Mouse (Mus musculus) spleen, postnatal 10 days (tissue): ENCODE data around the gene Camsap3.
"Not testable (repeated sequence)": the region's sequence is repeated elsewhere in the genome, so short reads cannot be mapped to it uniquely, and the experiment has no call there.

Source experiments
- DNase-seq, 2 experiments: peaks; one replicate each; pipeline ENCODE4 v3.0.0; 2021 to 2022; ENCODE audit warnings: low spot score in 2 of 2

Gene Camsap3

DNA sequence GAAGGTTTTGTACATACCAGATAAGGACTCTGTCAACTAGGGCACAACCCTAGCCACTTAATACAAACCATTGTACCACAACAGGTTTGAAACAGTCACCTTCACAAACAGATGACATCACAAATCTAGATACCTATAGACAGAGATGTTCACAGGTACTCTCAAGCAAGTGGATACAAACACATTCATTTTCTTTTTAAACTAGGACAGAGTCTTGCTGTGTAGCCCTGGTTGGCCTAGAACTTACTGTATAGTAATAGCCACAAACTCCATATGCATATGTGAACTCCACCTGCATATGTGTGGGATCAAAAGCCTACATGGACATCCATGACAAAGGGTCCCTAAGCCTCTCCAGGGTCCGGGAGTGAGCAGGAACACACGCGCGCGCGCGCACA, at the start of gene Camsap3:
TSS of gene Camsap3 (plus strand) at position 301 of the 398 bp plus-strand sequence.
- DNase-seq: no peak

GRCm38 (mm10) chr8:3537666-3538065, 49.4 kb upstream of the Camsap3 start:
- DNase-seq: no peak

DNA sequence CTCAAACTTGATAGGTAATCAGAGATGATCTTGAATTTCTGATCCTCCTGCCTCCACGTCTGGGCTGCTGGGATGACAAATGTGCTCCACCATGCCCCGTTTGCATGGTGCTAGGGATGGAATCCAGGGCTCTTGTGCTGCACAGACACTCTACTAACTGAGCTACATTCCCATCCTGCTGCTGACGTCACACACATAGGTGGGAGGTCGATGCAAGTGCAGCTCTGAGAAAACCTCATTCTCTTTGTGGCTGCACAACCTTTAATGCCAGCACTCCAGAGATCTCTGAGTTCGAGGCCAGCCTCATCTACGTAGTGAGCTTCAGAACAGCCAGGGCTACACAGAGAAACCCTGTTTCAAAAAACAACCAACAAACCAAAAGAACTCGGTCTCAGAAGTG, 47.9 kb upstream of the Camsap3 start:
- no peak for DNase-seq

DNA sequence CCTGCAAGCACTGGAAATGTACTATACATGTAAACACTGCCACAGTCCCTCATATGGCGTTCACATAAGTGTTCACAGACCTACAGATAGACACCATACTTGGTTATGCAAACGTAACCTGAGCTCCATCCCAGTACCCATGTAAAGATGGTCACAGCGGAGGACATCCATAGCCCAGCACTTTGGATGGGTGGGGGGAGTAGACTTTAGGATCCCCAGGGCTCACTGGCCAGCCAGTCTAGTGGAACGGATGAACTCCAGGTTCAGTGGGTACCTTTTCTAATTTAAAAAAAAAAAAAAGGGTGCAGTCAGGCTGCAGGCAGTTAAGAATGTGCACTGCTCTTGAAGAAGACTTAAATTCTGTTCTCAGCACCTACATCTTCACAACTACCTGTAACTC, 47.0 kb upstream of the Camsap3 start:
- no peak for DNase-seq

GRCm38 (mm10) chr8:3546511-3546910, 40.6 kb upstream of the Camsap3 start:
- no peak for DNase-seq

- DNase-seq: no peak
Observed at GRCm38 (mm10) chr8:3552240-3552639, 34.9 kb upstream of the Camsap3 start.

DNA sequence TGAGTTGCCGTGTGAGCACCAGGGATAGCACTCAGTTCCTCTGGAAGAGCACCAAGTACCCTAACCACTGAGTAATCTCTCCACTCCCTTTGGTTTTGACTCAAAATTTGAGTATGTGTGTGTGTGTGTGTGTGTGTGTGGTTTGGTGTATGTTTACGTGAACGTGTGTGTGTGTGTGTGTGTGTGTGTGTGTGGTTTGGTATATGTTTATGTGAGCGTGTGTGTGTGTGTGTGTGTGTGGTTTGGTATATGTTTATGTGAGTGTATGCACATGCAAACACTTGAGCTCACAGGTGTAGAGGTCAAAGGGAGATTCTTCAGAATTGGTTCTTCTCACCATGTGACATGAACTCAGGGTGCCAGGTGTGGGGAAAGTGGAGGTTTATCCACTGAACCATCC, 31.0 kb upstream of the Camsap3 start:
- DNase-seq: no peak

DNA sequence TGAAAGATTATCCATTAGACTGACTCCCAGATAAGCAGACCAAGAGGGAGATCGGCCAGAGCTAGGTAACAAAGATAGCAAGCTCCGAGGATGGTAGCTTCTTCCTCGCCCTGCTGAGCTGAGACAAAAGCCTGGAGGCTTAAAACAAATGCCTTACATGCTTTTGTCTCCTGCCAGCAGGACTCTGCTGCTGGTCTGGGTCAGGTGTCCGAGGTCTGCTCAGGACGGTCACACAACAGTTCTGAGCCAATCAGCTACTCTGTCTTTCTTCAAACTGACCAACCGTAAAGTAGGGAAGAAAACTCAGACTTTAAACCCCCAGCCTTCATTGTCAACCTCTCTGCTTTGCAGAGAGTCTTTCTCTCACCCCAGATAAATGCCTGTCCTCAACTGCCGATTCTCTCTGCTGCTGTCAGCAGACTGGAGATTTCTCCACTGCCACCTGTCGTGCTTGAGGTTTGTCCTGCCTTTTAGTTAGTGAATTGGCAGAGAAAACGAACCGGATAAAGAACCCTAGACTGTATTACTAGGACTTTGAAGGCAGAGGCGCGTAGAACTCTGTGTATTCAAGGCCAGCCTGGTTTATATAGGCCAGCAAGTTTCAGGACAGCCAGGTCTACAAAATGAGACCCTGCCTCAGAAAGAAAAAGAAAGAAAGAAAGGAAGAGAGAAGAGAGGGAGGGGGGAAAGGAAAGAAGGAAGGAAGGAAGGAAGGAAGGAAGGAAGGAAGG, 19.3 kb upstream of the Camsap3 start, which contains the start of gene C330021F23Rik:
TSS of gene C330021F23Rik (plus strand) at position 350 of the 731 bp plus-strand sequence.
- DNase-seq: no peak

GRCm38 (mm10) chr8:3568378-3568777, 18.7 kb upstream of the Camsap3 start:
- no peak for DNase-seq

GRCm38 (mm10) chr8:3569784-3570183, 17.3 kb upstream of the Camsap3 start:
- no peak for DNase-seq

GRCm38 (mm10) chr8:3574546-3574945, 12.5 kb upstream of the Camsap3 start:
- no peak for DNase-seq

GRCm38 (mm10) chr8:3576211-3576960, 10.7 kb upstream of the Camsap3 start:
- no peak for DNase-seq

GRCm38 (mm10) chr8:3579390-3580364, 7.4 kb upstream of the Camsap3 start:
- no peak for DNase-seq

DNA sequence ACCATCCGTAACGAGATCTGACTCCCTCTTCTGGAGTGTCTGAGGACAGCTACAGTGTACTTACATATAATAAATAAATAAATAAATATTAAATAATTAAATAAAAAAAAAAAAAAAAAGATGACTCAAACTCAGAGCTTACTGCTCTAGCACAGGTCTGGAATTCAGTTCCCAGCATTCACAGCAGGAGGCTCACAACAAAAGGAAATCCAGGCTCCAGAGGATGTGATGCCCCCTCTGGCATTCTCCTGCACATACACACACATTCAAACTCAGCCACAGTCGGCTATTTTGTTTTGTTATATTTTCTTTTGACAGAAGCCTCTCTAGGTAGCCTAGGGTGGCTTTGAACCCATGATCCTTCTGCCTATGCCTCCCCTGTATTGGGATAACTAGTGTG, 5.1 kb upstream of the Camsap3 start:
- DNase-seq: not testable (repeated sequence)

GRCm38 (mm10) chr8:3586452-3586851, 641 bp upstream of the Camsap3 start:
- DNase-seq: no peak

GRCm38 (mm10) chr8:3587391-3588257, 531 bp downstream of the Camsap3 start:
- peak in 1 of 2 experiments; percentile 51 for DNase-seq

DNA sequence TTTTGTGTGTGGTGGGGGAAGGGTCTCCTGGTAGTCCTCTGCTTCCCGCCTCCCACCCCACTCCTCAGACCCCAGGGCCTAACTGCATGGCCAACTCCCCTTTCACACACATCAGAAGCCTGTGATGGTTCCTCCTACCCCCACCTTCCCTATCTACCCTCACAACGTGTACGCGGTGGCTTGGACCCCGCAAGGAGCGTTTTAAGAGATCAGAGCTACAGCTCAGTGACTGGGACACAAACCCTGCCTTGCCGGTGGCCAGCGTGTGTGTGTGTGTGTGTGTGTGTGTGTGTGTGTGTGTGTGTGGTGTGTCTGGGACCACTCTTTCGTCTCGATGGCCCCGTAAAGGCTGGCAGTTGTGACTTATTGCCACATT, 1.2 kb downstream of the Camsap3 start:
- DNase-seq: no peak

DNA sequence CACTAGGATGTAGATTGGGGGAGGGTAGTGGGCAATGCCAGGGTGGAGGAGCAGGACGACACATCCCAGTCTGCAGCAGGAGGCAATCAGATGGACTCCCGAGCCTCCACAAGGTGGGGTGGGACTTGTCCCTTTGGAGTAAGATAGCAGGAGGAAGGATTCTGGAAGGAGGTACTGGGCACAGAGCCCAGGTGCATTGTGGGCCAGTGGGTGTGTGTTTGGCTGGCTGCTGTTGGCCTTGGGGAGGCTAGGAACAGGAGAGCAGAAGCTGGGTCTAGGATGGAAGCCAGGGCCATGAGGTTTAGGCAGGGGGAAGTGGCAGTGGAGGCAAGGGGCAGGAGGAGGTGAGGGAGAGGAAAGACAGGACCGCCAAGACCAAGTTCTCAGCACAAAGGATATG, 6.4 kb downstream of the Camsap3 start:
- no peak for DNase-seq

- DNase-seq: no peak
Observed at GRCm38 (mm10) chr8:3594466-3594865, 7.4 kb downstream of the Camsap3 start.

DNA sequence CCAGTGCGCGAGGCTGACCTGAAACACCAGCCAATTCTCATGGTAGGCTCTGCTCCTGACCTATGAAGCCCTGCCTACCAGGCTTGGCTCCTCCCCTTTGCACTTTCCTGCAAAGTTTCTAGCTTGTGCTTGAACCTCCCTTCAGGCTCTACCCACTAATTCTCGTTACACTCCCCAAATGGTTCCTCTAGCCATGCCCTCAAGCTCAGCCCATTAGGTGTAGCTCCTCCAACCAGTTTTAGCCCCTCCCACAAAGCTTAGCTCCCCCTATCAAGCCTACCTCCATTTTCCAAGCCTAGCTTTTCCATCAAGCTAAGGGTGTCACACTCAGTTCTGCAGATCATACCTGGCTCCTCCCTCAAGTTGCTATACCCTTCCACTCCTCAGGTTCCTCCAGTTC, 11.0 kb downstream of the Camsap3 start:
- no peak for DNase-seq

GRCm38 (mm10) chr8:3599219-3599618, 12.1 kb downstream of the Camsap3 start:
- no peak for DNase-seq
